9 mouse cellular contexts compared by ENCODE assay signal in the genomic region with DNA sequence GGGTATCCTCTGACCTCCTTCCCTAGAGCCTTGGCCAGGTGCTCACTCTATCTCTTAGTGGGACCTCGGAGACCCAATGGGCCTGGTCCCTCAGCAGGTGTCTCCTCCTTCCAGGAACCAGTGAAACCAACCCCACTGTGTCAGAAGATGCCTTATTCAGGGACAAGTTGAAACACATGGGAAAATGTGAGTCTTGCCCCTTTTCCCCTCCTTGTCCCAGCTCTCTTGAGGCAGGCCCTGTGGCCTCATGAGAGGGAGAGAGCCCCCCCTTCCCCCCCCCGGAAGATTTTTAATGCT. TPM values are rescaled to one million over a fixed set of nuclear protein-coding genes. Genes with fewer than 3 reads are reported as not detected.
DNase-seq lines count a peak whose midpoint lies in the region; ATAC-seq and TF ChIP-seq lines count a peak whose summit lies in the region.
"Had no signal": no experiment of that assay in that cellular context is flagged by ENCODE, and none has a peak within 500 bp of the region (broad histone marks: within the 10 kb centered on the region; RNA-seq: fewer than 3 reads in every experiment).

No protein-coding gene starts in this region.

- 54% methylated on average over 2 of the region's 2 CpGs for WGBS in heart, postnatal 0 days
- 32% methylated on average over 2 of the region's 2 CpGs for WGBS in midbrain, embryonic 13.5 days

- ATAC-seq in heart, postnatal 0 days (ENCODE audit: insufficient read depth, low read depth), result no peak
- no peak; the same call in 1 of the 2 replicates for ATAC-seq in midbrain, embryonic 13.5 days

- intact Hi-C loops in gastrocnemius, adult 2 months (cut with DNase I), result loop anchor here (2.0 kb wide), 2 partner anchors 24 to 128 kb away; no protein-coding TSS in a partner anchor

- peak overlapping the region; percentile 65 for H3K4me3 ChIP-seq in gastrocnemius, adult 2 months
- H3K4me3 ChIP-seq in CH12.LX (replicated peaks in 1 of 3; ENCODE audit: low read depth in 2 of 3, low read length in 2 of 3, poor library complexity in 1 of 3), result no peak overlapping the region
- H3K4me3 ChIP-seq in heart, postnatal 0 days (ENCODE audit: low read depth, low read length), result no peak overlapping the region
- no peak overlapping the region for H3K4me3 ChIP-seq in midbrain, embryonic 13.5 days (replicated peaks)

- TF ChIP-seq POLR2A in CH12.LX (IDR thresholded peaks at IDR 0.05; ENCODE audit: low read depth, low read length), result no peak

- no peaks in the 10 kb centered on the region for H3K36me3 ChIP-seq in CH12.LX (replicated peaks in 1 of 2; ENCODE audit: control insufficient read depth in 1 of 2, insufficient read depth in 1 of 2, low read length in 1 of 2)
- H3K36me3 ChIP-seq in heart, postnatal 0 days (replicated peaks; ENCODE audit: control insufficient read depth, insufficient read depth, low read length), result peaks cover 7% of the 10 kb centered on the region; the same call in 1 of the 2 replicates
- peaks cover 32% of the 10 kb centered on the region for H3K36me3 ChIP-seq in midbrain, embryonic 13.5 days
- H3K36me3 ChIP-seq: liver, embryonic 13.5 days had no signal

- TF ChIP-seq RAD21 in CH12.LX (IDR thresholded peaks at IDR 0.05; ENCODE audit: low read depth, low read length), result no peak

- H3K9ac ChIP-seq in CH12.LX (ENCODE audit: insufficient read depth, low read depth), result no peak overlapping the region
- H3K9ac ChIP-seq in heart, postnatal 0 days (replicated peaks; ENCODE audit: low read depth, low read length), result no peak overlapping the region
- peak overlapping the region; percentile 47; the same call in 1 of the 2 replicates for H3K9ac ChIP-seq in midbrain, embryonic 13.5 days (replicated peaks)

- no peaks in the 10 kb centered on the region for H3K9me3 ChIP-seq in CH12.LX (replicated peaks; ENCODE audit: low read length)
- H3K9me3 ChIP-seq in heart, postnatal 0 days (replicated peaks; ENCODE audit: control insufficient read depth, low read length), result no peaks in the 10 kb centered on the region
- no peaks in the 10 kb centered on the region for H3K9me3 ChIP-seq in midbrain, embryonic 13.5 days
- H3K9me3 ChIP-seq: liver, embryonic 13.5 days had no signal

- no peak for TF ChIP-seq EP300 in CH12.LX (IDR thresholded peaks at IDR 0.05; ENCODE audit: low read length)
- TF ChIP-seq EP300 in heart, postnatal 0 days (IDR thresholded peaks at IDR 0.05; ENCODE audit: low read depth), result no peak

- dilution Hi-C loops in CH12.LX (cut with MboI; ENCODE audit: extremely low pct_ligation_motif_present, extremely low pct_unique_long_range_greater_than_20kb, low sequenced_read_pairs), result loop anchor here (25.0 kb wide), 1 partner anchor 125 kb away; a partner anchor contains a TSS

- H3K79me2 ChIP-seq in CH12.LX (replicated peaks; ENCODE audit: control insufficient read depth, extremely low read depth, insufficient read depth, poor library complexity, severe bottlenecking), result no peaks in the 10 kb centered on the region

- peaks cover 5 to 39% of the 10 kb centered on the region in 2 experiments; a peak in 2 of 4 replicates for H3K4me1 ChIP-seq in CH12.LX (ENCODE audit: control insufficient read depth in 1 of 2, insufficient read depth in 2 of 2)
- peaks cover 4% of the 10 kb centered on the region; the same call in 1 of the 2 replicates for H3K4me1 ChIP-seq in heart, postnatal 0 days (ENCODE audit: control insufficient read depth, insufficient read depth)
- peaks cover 26% of the 10 kb centered on the region for H3K4me1 ChIP-seq in midbrain, embryonic 13.5 days (replicated peaks)

- DNase-seq in gastrocnemius, adult 2 months, result peak; percentile 20
- no peak for DNase-seq in gastrocnemius, adult 8-10 months (ENCODE audit: low spot score in 2 of 2)
- DNase-seq in CH12.LX (ENCODE audit: extremely low read depth), result no peak
- no peak for DNase-seq in heart, postnatal 0 days (ENCODE audit: low spot score)
- no peak for DNase-seq in adrenal gland, postnatal 4 days (ENCODE audit: low spot score in 2 of 2)
- DNase-seq in embryo, embryonic 11 days, result no peak
- DNase-seq in thymus, adult 18-20 months, result no peak

- H3K4me2 ChIP-seq in CH12.LX (ENCODE audit: insufficient read depth, low read depth, poor library complexity, severe bottlenecking), result peak overlapping the region; percentile 80
- peak overlapping the region; percentile 56; the same call in 1 of the 2 replicates for H3K4me2 ChIP-seq in heart, postnatal 0 days (ENCODE audit: low read depth, low read length)
- H3K4me2 ChIP-seq in midbrain, embryonic 13.5 days (replicated peaks), result peak overlapping the region; percentile 44; the same call in 1 of the 2 replicates

- no peak for TF ChIP-seq CTCF in gastrocnemius, adult 2 months (IDR thresholded peaks at IDR 0.05)
- no peak for TF ChIP-seq CTCF in CH12.LX (conservative IDR thresholded peaks at IDR 0.05 in 1 of 2, IDR thresholded peaks at IDR 0.05 in 1 of 2; ENCODE audit: low read depth in 2 of 2, low read length in 2 of 2)
- no peak for TF ChIP-seq CTCF in heart, postnatal 0 days (IDR thresholded peaks at IDR 0.05; ENCODE audit: low read depth)

- peaks cover 72% of the 10 kb centered on the region for H3K27me3 ChIP-seq in CH12.LX (replicated peaks)
- peaks cover 7% of the 10 kb centered on the region; the same call in 1 of the 2 replicates for H3K27me3 ChIP-seq in heart, postnatal 0 days (ENCODE audit: control insufficient read depth, insufficient read depth, low read length)
- H3K27me3 ChIP-seq in midbrain, embryonic 13.5 days, result peaks cover 27% of the 10 kb centered on the region

- peak overlapping the region; percentile 92 for H3K27ac ChIP-seq in gastrocnemius, adult 2 months
- H3K27ac ChIP-seq in CH12.LX (ENCODE audit: insufficient read depth, low read depth), result no peak overlapping the region
- H3K27ac ChIP-seq in heart, postnatal 0 days (ENCODE audit: low read depth), result peak overlapping the region; percentile 65
- H3K27ac ChIP-seq in midbrain, embryonic 13.5 days, result peak overlapping the region; percentile 73; the same call in 1 of the 2 replicates
- H3K27ac ChIP-seq: liver, embryonic 13.5 days had no signal

- in situ Hi-C loops in CH12.LX (cut with MboI; ENCODE audit: low pct_ligation_motif_present, low pct_unique_long_range_greater_than_20kb, low sequenced_read_pairs), result no loop called here

TF ChIP-seq in CH12.LX, 34 proteins besides CTCF, POLR2A, EP300 and RAD21:
- TF ChIP-seq E2F4 (IDR thresholded peaks at IDR 0.05; ENCODE audit: insufficient replicate concordance, low read depth, low read length) (no peak), JUND (conservative IDR thresholded peaks at IDR 0.05; ENCODE audit: low read depth, low read length) (no peak)

RNA-seq across cellular contexts. Expression of a gene that starts 17.3 kb away (rescaled TPM):
- 100 to 1,000 TPM; 122 to 144 TPM for total RNA-seq in gastrocnemius, adult 2 months (2021)
- total RNA-seq in gastrocnemius, adult 8-10 months (2022), result 100 to 1,000 TPM; 119 to 149 (median 140) TPM
- total RNA-seq in CH12.LX (2012; rRNA removed), result 216 and 227 TPM in 2 replicates
- 185 and 213 TPM in 2 replicates for total RNA-seq in CH12.LX (2014; rRNA removed)
- polyA plus RNA-seq in CH12.LX (2012; ENCODE audit: insufficient read length, low read depth), result 233 and 262 TPM in 2 replicates
- 77.6 and 240 TPM in 2 replicates for total RNA-seq in heart, postnatal 0 days (2014; rRNA removed; ENCODE audit: low replicate concordance)
- 156 TPM in 2 replicates for polyA plus RNA-seq in heart, postnatal 0 days (2015; fragmentation: Nextera tagmentation; extraction: Ambion mirVana)
- 68.6 and 69.8 TPM in 2 replicates for polyA plus RNA-seq in midbrain, embryonic 13.5 days (2015; fragmentation: Nextera tagmentation; extraction: Ambion mirVana)
- total RNA-seq in adrenal gland, postnatal 4 days (2021), result 100 to 1,000 TPM; 143 to 160 TPM
